Mouse (Mus musculus) neural tube, embryonic 11.5 days (tissue): ENCODE measurements at regions not wholly inside any gene's neighbourhood (a gene's known extent, or its start where the extent isn't known, plus 50 kb on each side); places are given as distances from the start of the nearest gene placed in this dataset.

Experiments
- ATAC-seq: fragments of 200-750 bp; cut with Nextera tagmentation; 2 replicates; pipeline ENCODE4 v1.8.0; 2017; ENCODE audit warnings: moderate number of reproducible peaks, mild to moderate bottlenecking, moderate TSS enrichment, moderate library complexity; ENCODE audit not compliant: insufficient read depth, low FRiP score, low TSS enrichment
- DNase-seq: peaks from one replicate; pipeline ENCODE4 v3.0.0-alpha.2; 2015; ENCODE audit warnings: low spot score
- H3K27ac ChIP-seq: fragments of 300-500 bp; sonication (generic); 2 replicates; pipeline ENCODE4 v1.5.1; 2014; ENCODE audit warnings: low read depth, mild to moderate bottlenecking, low read length
- H3K27me3 ChIP-seq: fragments of 300-500 bp; sonication (generic); 2 replicates; pipeline ENCODE4 v1.6.1; 2014; ENCODE audit warnings: mild to moderate bottlenecking, low read length, mixed read lengths; ENCODE audit not compliant: control insufficient read depth, insufficient read depth
- H3K36me3 ChIP-seq: fragments of 300-500 bp; sonication (generic); 2 replicates; pipeline ENCODE4 v1.6.1; 2014; ENCODE audit warnings: mild to moderate bottlenecking, low read length, moderate library complexity, mixed read lengths; ENCODE audit not compliant: control insufficient read depth, insufficient read depth
- H3K4me1 ChIP-seq: fragments of 300-500 bp; sonication (generic); 2 replicates; pipeline ENCODE4 v1.6.1; 2014; ENCODE audit warnings: low read length, mixed read lengths; ENCODE audit not compliant: control insufficient read depth, insufficient read depth
- H3K4me2 ChIP-seq: fragments of 300-500 bp; sonication (generic); 2 replicates; pipeline ENCODE4 v1.6.1; 2014; ENCODE audit warnings: low read depth, mild to moderate bottlenecking, moderate library complexity
- H3K4me3 ChIP-seq: fragments of 300-500 bp; sonication (generic); 2 replicates; pipeline ENCODE4 v1.5.1; 2014; ENCODE audit warnings: low read depth, low read length
- H3K9ac ChIP-seq: fragments of 300-500 bp; sonication (generic); 2 replicates; pipeline ENCODE4 v1.6.1; 2014; ENCODE audit warnings: mild to moderate bottlenecking, low read length
- H3K9me3 ChIP-seq: fragments of 300-500 bp; sonication (generic); 2 replicates; pipeline ENCODE4 v1.6.1; 2016; ENCODE audit warnings: low read length; ENCODE audit not compliant: control insufficient read depth
- WGBS: fragments of 180-500 bp; shearing (Covaris S2); extraction: QIAGEN DNeasy Blood & Tissue Kit; methylation state at CpG from one replicate; pipeline ENCODE4 v1.1.7; 2014; 5-methylcytosine and 5-hydroxymethylcytosine counted together

DNA sequence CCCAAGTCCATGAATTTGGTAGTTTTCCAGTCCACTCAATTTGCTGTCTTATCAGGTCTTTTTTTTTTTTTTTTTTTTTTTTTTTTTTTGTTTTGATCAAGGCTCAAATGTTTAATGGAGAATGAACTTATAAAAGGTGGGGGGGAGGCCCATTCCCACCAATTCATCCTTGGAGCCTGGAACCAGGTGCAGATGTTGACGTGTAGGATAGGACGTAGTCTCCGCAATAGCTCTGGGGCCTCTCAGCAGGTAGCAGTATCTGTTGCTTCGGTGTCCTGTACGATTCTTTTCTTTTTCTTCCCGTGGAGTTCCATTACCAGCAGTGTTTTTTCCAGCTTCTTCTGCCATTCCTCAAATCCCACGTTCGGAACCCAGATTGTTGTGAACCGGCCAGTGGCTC, 1296.3 kb upstream of the Ppp6c start:
- no peak overlapping the region for H3K27ac ChIP-seq
- no peaks in the 10 kb centered on the region for H3K36me3 ChIP-seq
- no peak overlapping the region for H3K4me3 ChIP-seq
- ATAC-seq (no peak), DNase-seq (no peak)
- H3K4me1 ChIP-seq: no peaks in the 10 kb centered on the region
- H3K9ac ChIP-seq: no peak overlapping the region
- H3K27me3 ChIP-seq: no peaks in the 10 kb centered on the region
- WGBS: 94% methylated on average over 9 of the region's 9 CpGs
- no peaks in the 10 kb centered on the region for H3K9me3 ChIP-seq
- H3K4me2 ChIP-seq: no peak overlapping the region

DNA sequence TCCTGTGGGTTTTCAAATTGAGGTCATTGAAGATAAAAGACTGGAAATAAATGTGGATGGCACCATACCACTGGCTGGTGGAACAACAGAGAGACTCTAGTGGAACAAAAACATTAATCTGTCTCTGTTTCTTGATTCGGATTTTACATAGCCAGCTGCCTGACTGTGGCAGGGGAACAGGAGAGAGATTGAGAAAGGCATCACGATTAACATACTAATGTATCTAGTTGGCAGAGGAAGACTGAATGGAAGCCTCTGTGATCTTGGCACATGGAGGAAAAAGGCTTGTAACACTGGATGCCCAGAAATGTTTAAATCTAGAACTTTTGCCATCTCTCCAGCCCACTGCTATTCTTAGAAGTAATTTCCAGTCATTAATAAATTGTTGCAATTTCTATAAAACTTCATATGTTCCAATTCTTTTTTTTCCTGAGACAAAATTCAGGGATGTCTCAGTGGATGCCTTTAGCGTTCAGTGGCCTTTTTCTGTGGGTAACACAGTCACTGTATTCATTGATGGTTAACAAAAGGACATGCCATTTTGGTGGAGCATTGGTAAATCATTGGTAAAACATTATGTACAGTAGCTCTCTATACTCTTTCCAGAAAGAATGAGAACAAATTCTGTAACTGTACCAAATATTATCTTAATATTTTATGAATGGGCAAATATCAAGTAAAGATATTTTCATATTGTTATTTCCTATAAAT, 1284.5 kb upstream of the Ppp6c start:
- 71% methylated on average over 3 of the region's 3 CpGs for WGBS
- Histone ChIP-seq H3K27me3 (no peaks in the 10 kb centered on the region), H3K4me1 (no peaks in the 10 kb centered on the region), H3K27ac (no peak overlapping the region), H3K4me2 (no peak overlapping the region), H3K9ac (no peak overlapping the region), H3K36me3 (no peaks in the 10 kb centered on the region), H3K9me3 (no peaks in the 10 kb centered on the region), H3K4me3 (no peak overlapping the region)
- ATAC-seq (no peak), DNase-seq (no peak)

DNA sequence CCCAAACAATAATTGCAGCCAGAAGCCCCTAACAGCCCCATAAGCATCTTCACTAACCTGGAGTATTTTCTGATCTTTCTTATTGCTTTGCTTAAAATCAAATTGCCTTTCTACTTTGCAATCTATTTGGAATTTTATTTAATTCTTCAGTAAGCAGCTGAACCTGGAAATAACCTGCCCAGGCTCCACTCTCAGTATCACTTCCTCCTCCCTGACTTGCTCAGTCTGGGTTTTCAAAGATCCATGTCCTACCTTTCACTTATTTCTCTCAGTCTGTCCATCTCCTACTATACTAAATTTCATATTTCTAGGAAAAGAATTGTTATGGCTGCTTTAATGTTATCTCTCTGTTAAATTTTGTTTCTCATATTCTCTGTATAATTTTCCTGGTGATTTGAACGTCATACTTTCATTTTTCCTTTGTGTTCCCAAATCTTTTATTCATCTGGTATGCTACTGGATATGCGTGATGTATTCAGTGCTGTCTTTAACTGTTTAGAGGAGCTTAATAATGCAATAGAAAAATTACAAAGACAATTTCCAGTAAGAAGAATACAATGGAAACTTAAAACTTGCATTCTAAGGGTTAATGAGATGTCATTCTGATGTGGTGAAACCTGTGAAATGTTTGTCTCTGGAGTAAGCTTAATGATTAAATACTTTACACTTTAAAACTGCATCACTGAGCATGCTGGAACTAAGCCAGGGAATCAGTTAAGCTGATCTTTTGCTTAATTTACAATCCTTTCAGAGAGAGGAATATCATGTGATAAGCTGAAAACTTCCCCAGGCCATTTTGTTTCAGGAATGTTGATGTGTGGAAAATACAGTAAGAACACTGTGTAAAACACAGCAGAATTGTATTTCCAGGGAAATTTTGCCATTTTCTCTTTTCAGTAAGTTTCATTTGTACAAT, 1252.8 kb upstream of the Ppp6c start:
- ATAC-seq (no peak), DNase-seq (no peak)
- H3K4me2 ChIP-seq: no peak overlapping the region
- H3K27ac ChIP-seq: no peak overlapping the region
- no peaks in the 10 kb centered on the region for H3K4me1 ChIP-seq
- H3K9ac ChIP-seq: no peak overlapping the region
- H3K36me3 ChIP-seq: no peaks in the 10 kb centered on the region
- no peaks in the 10 kb centered on the region for H3K9me3 ChIP-seq
- no peaks in the 10 kb centered on the region for H3K27me3 ChIP-seq
- 89% methylated on average over 2 of the region's 2 CpGs for WGBS
- no peak overlapping the region for H3K4me3 ChIP-seq

DNA sequence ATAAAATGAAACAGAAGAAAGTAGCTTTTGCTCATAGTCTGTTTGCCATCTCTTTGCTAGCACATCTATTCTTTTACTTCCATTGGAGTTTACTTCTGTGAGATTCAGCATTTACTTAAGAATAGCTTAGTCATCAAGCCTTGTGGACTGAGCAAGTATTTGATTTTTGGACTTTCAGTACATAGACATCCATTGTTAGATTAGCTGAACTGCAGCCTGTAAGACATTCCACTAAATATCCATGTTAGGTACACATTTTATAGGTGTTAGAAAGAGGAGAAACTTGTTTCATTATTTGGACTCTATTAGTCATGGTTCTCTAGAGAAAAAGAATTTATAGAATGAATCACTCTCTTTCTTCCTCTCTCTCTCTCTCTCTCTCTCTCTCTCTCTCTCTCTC, 1251.2 kb upstream of the Ppp6c start:
- no peak overlapping the region for H3K27ac ChIP-seq
- H3K9ac ChIP-seq: no peak overlapping the region
- H3K9me3 ChIP-seq: no peaks in the 10 kb centered on the region
- DNase-seq (no peak), ATAC-seq (no peak)
- no peaks in the 10 kb centered on the region for H3K36me3 ChIP-seq
- H3K4me1 ChIP-seq: no peaks in the 10 kb centered on the region
- no peaks in the 10 kb centered on the region for H3K27me3 ChIP-seq
- no peak overlapping the region for H3K4me3 ChIP-seq
- no peak overlapping the region for H3K4me2 ChIP-seq

DNA sequence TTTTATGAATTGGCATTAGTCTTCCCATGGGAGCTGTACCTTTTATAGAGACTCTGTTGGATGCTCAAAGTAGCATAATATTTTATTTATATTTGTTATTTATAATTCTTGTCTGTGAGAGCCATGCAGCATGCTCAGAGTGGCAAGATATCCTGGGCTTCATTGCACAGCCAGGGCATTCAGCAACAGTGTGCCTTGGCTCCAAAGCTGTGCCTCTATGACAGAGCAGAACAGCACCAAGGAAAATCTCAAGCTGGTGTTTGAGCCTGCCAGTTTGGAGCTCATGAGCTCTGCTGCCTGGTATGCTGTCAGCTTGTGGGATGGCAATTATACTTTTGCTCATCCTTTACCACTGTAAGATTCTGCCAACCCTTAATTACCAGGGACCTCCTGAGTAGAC, 1230.1 kb upstream of the Ppp6c start:
- Histone ChIP-seq H3K4me2 (no peak overlapping the region), H3K9me3 (no peaks in the 10 kb centered on the region), H3K4me3 (no peak overlapping the region), H3K9ac (no peak overlapping the region), H3K4me1 (no peaks in the 10 kb centered on the region), H3K36me3 (no peaks in the 10 kb centered on the region), H3K27me3 (no peaks in the 10 kb centered on the region), H3K27ac (no peak overlapping the region)
- ATAC-seq (no peak), DNase-seq (no peak)

DNA sequence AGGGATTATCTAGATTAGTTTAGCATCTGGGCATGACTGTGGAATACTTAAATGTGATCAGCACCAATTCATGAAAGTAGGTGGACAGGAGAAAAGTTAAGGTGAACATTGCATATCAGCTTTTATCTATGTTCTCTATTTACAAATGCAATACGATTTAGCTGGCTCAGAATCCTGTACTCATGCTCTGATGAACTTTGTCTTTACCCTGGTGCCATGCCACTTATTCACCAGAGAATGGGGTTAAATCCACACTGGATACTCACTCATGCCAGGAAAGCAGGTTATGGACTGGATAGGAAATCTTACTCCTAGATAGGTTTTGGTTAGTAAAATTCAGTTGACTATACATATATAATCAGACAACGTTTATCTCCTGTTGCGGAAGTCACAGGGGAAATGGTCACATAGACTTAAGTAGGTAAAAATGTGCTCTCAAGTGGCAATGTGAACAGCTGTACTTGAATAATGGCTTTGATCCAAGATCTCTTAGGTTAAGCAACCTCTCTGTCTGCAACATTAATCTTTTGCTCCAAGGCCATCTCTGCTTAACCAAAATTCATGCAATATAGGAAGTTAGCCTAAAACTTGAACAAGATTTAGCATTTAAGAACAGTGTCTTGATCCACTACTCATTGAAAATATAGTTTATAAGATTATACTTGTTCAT, 1206.7 kb upstream of the Ppp6c start:
- no peak overlapping the region for H3K9ac ChIP-seq
- no peaks in the 10 kb centered on the region for H3K4me1 ChIP-seq
- no peak overlapping the region for H3K27ac ChIP-seq
- 90% methylated on average over 3 of the region's 3 CpGs for WGBS
- H3K36me3 ChIP-seq: no peaks in the 10 kb centered on the region
- no peaks in the 10 kb centered on the region for H3K9me3 ChIP-seq
- H3K27me3 ChIP-seq: no peaks in the 10 kb centered on the region
- DNase-seq (no peak), ATAC-seq (no peak)
- no peak overlapping the region for H3K4me2 ChIP-seq
- no peak overlapping the region for H3K4me3 ChIP-seq

DNA sequence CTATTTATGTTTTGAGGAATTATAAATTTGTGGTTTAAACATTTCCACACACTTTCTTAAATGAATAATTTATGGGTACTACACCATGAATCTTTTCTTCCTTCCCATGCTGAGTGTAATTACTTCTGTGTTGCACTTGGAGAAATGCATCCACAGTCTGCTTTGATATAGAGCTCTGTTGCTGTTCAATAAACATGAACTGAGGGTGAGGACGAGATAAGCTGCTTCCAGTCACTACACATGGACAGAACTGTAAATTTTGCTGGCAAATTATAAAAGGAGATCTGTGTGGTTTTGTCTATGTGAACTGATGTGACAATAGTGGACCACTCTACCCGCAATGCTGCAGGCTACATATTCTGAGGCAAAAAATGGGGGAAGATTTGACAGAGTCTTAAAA, 1205.1 kb upstream of the Ppp6c start:
- H3K4me2 ChIP-seq: no peak overlapping the region
- no peaks in the 10 kb centered on the region for H3K27me3 ChIP-seq
- DNase-seq: no peak
- no peaks in the 10 kb centered on the region for H3K36me3 ChIP-seq
- H3K4me3 ChIP-seq: no peak overlapping the region
- ATAC-seq: peak; percentile 35; the same call in 1 of the 2 replicates
- H3K9ac ChIP-seq: no peak overlapping the region
- no peaks in the 10 kb centered on the region for H3K4me1 ChIP-seq
- no peak overlapping the region for H3K27ac ChIP-seq
- no peaks in the 10 kb centered on the region for H3K9me3 ChIP-seq
- WGBS: 63% methylated on average over 2 of the region's 2 CpGs

DNA sequence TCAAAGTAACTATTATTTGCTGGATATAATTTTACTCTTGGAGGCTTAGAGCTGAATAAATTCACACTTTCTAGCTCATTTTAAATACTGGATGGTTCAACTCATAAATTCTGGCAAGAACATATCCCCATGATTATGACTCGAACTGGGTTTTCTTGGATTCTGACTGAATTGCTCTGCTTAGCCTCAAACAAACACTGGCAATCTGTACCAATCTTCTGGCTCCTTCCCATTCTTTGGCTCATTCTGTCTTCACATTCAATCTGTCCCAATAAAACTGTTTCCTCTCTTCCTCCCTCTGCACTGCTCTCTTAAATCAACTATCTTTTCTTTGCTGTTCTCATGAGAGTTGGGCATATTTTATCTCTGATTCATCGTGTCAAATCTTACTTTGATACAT, 1176.2 kb upstream of the Ppp6c start:
- Histone ChIP-seq H3K9me3 (no peaks in the 10 kb centered on the region; the same call in 1 of the 2 replicates), H3K4me3 (no peak overlapping the region), H3K36me3 (no peaks in the 10 kb centered on the region), H3K4me1 (no peaks in the 10 kb centered on the region), H3K27ac (no peak overlapping the region), H3K9ac (no peak overlapping the region), H3K4me2 (no peak overlapping the region), H3K27me3 (no peaks in the 10 kb centered on the region)
- DNase-seq (no peak), ATAC-seq (no peak)
- 87% methylated on average over 2 of the region's 2 CpGs for WGBS
